Mouse (Mus musculus): ENCODE data around the gene Nudt22. TPM values are rescaled to one million over a fixed set of nuclear protein-coding genes. Genes with fewer than 3 reads are reported as not detected.

Gene Nudt22
- polyA plus RNA-seq, 1 experiment from 2014 or later, result 23.7 TPM

- no peaks in the 10 kb centered on the region for H3K9me3 ChIP-seq (ENCODE audit: control insufficient read depth, low read length)
- no peaks in the 10 kb centered on the region for H3K27me3 ChIP-seq (ENCODE audit: control insufficient read depth, insufficient read depth, low read depth, low read length)
- H3K4me2 ChIP-seq (ENCODE audit: low read depth, low read length), result peak overlapping the region; percentile 56
- peaks cover 35% of the 10 kb centered on the region for H3K4me1 ChIP-seq (replicated peaks; ENCODE audit: control insufficient read depth, insufficient read depth, low read length)
- H3K36me3 ChIP-seq (ENCODE audit: control insufficient read depth, insufficient read depth, low read length), result peaks cover 13% of the 10 kb centered on the region
- peak overlapping the region; percentile 65 for H3K4me3 ChIP-seq (ENCODE audit: low read length)
- ATAC-seq (ENCODE audit: low read depth), result peak; percentile 91
- whole genome bisulfite sequencing, result 1% methylated on average over 59 of the region's 59 CpGs
- peak overlapping the region; percentile 88 for H3K9ac ChIP-seq (ENCODE audit: low read length)
- H3K27ac ChIP-seq (ENCODE audit: low read length), result peak overlapping the region; percentile 93
These were observed 16.2 kb downstream of the Nudt22 start for GRCm38 (mm10) chr19:6979486-6980380.

- Histone ChIP-seq H3K27me3 (ENCODE audit: control insufficient read depth, insufficient read depth, low read depth, low read length) (no peaks in the 10 kb centered on the region), H3K4me3 (ENCODE audit: low read length) (peak overlapping the region; percentile 65), H3K4me2 (ENCODE audit: low read depth, low read length) (peak overlapping the region; percentile 56), H3K4me1 (replicated peaks; ENCODE audit: control insufficient read depth, insufficient read depth, low read length) (peaks cover 35% of the 10 kb centered on the region), H3K9me3 (ENCODE audit: control insufficient read depth, low read length) (no peaks in the 10 kb centered on the region), H3K27ac (ENCODE audit: low read length) (no peak overlapping the region), H3K36me3 (ENCODE audit: control insufficient read depth, insufficient read depth, low read length) (peaks cover 8% of the 10 kb centered on the region), H3K9ac (ENCODE audit: low read length) (peak overlapping the region; percentile 74)
- WGBS, result 7% methylated on average over 11 of the region's 11 CpGs
- no peak for ATAC-seq (ENCODE audit: low read depth)
These were observed 16.9 kb downstream of the Nudt22 start for GRCm38 (mm10) chr19:6979001-6979479.

- no peaks in the 10 kb centered on the region for H3K9me3 ChIP-seq (ENCODE audit: control insufficient read depth, low read length)
- no peak for ATAC-seq (ENCODE audit: low read depth)
- WGBS, result 34% methylated on average over 3 of the region's 3 CpGs
- H3K36me3 ChIP-seq (ENCODE audit: control insufficient read depth, insufficient read depth, low read length), result peaks cover 7% of the 10 kb centered on the region
- H3K4me3 ChIP-seq (ENCODE audit: low read length), result peak overlapping the region; percentile 65
- H3K27ac ChIP-seq (ENCODE audit: low read length), result no peak overlapping the region
- peak overlapping the region; percentile 74; the same call in 1 of the 2 replicates for H3K9ac ChIP-seq (ENCODE audit: low read length)
- peaks cover 39% of the 10 kb centered on the region for H3K4me1 ChIP-seq (replicated peaks; ENCODE audit: control insufficient read depth, insufficient read depth, low read length)
- H3K27me3 ChIP-seq (ENCODE audit: control insufficient read depth, insufficient read depth, low read depth, low read length), result no peaks in the 10 kb centered on the region
- H3K4me2 ChIP-seq (ENCODE audit: low read depth, low read length), result peak overlapping the region; percentile 56
These were observed 17.3 kb downstream of the Nudt22 start for GRCm38 (mm10) chr19:6978639-6978974.

GRCm38 (mm10) chr19:6977759-6978638 lies 17.9 kb downstream of the Nudt22 start:
- H3K9me3 ChIP-seq (ENCODE audit: control insufficient read depth, low read length), result no peaks in the 10 kb centered on the region
- WGBS, result 72% methylated on average over 13 of the region's 13 CpGs
- H3K4me1 ChIP-seq (replicated peaks; ENCODE audit: control insufficient read depth, insufficient read depth, low read length), result peaks cover 39% of the 10 kb centered on the region
- no peak overlapping the region; the same call in 1 of the 2 replicates for H3K4me3 ChIP-seq (ENCODE audit: low read length)
- peak overlapping the region; percentile 56 for H3K4me2 ChIP-seq (ENCODE audit: low read depth, low read length)
- no peak overlapping the region for H3K27ac ChIP-seq (ENCODE audit: low read length)
- no peak for ATAC-seq (ENCODE audit: low read depth)
- no peaks in the 10 kb centered on the region for H3K27me3 ChIP-seq (ENCODE audit: control insufficient read depth, insufficient read depth, low read depth, low read length)
- peak overlapping the region; percentile 46; the same call in 1 of the 2 replicates for H3K9ac ChIP-seq (ENCODE audit: low read length)
- peaks cover 7% of the 10 kb centered on the region for H3K36me3 ChIP-seq (ENCODE audit: control insufficient read depth, insufficient read depth, low read length)

GRCm38 (mm10) chr19:6975537-6976521 lies 20.1 kb downstream of the Nudt22 start, which contains the start of gene Plcb3:
Gene Plcb3 (minus strand): TSS chr19:6976470.
- peak within 1 kb of the TSS; percentile 92 for H3K27ac ChIP-seq (ENCODE audit: low read length)
- peak within 1 kb of the TSS; percentile 78 for H3K9ac ChIP-seq (ENCODE audit: low read length)
- peak within 1 kb of the TSS; percentile 73 for H3K4me3 ChIP-seq (ENCODE audit: low read length)
- peaks cover 7% of the 10 kb centered on the region for H3K36me3 ChIP-seq (ENCODE audit: control insufficient read depth, insufficient read depth, low read length)
- H3K27me3 ChIP-seq (ENCODE audit: control insufficient read depth, insufficient read depth, low read depth, low read length), result no peaks in the 10 kb centered on the region
- ATAC-seq (ENCODE audit: low read depth), result no peak
- 0% methylated on average over 16 of the region's 16 CpGs for WGBS
- H3K9me3 ChIP-seq (ENCODE audit: control insufficient read depth, low read length), result no peaks in the 10 kb centered on the region
- peak within 1 kb of the TSS; percentile 90 for H3K4me2 ChIP-seq (ENCODE audit: low read depth, low read length)
- peaks cover 33% of the 10 kb centered on the region for H3K4me1 ChIP-seq (replicated peaks; ENCODE audit: control insufficient read depth, insufficient read depth, low read length)

- Histone ChIP-seq H3K9me3 (ENCODE audit: control insufficient read depth, low read length) (no peaks in the 10 kb centered on the region), H3K4me1 (replicated peaks; ENCODE audit: control insufficient read depth, insufficient read depth, low read length) (peaks cover 45% of the 10 kb centered on the region), H3K27ac (ENCODE audit: low read length) (peak within 1 kb of the TSS; percentile 92), H3K4me2 (ENCODE audit: low read depth, low read length) (peak within 1 kb of the TSS; percentile 90), H3K36me3 (ENCODE audit: control insufficient read depth, insufficient read depth, low read length) (peaks cover 7% of the 10 kb centered on the region), H3K9ac (ENCODE audit: low read length) (peak within 1 kb of the TSS; percentile 78), H3K4me3 (ENCODE audit: low read length) (peak within 1 kb of the TSS; percentile 73), H3K27me3 (ENCODE audit: control insufficient read depth, insufficient read depth, low read depth, low read length) (no peaks in the 10 kb centered on the region)
- 1% methylated on average over 52 of the region's 84 CpGs for WGBS
- ATAC-seq (ENCODE audit: low read depth), result peak; percentile 74
These were observed 21.4 kb downstream of the Nudt22 start, which contains the start of gene Ppp1r14b for GRCm38 (mm10) chr19:6974211-6975205. Gene Ppp1r14b (plus strand): TSS chr19:6974968.

- H3K9ac ChIP-seq (ENCODE audit: low read length), result peak overlapping the region; percentile 78
- H3K36me3 ChIP-seq (ENCODE audit: control insufficient read depth, insufficient read depth, low read length), result peaks cover 7% of the 10 kb centered on the region
- H3K27me3 ChIP-seq (ENCODE audit: control insufficient read depth, insufficient read depth, low read depth, low read length), result no peaks in the 10 kb centered on the region
- no peaks in the 10 kb centered on the region for H3K9me3 ChIP-seq (ENCODE audit: control insufficient read depth, low read length)
- no peak for ATAC-seq (ENCODE audit: low read depth)
- H3K4me1 ChIP-seq (replicated peaks; ENCODE audit: control insufficient read depth, insufficient read depth, low read length), result peaks cover 40% of the 10 kb centered on the region
- H3K4me3 ChIP-seq (ENCODE audit: low read length), result peak overlapping the region; percentile 73
- WGBS, result 29% methylated on average over 12 of the region's 12 CpGs
- H3K4me2 ChIP-seq (ENCODE audit: low read depth, low read length), result peak overlapping the region; percentile 90
- peak overlapping the region; percentile 34; the same call in 1 of the 2 replicates for H3K27ac ChIP-seq (ENCODE audit: low read length)
These were observed 22.2 kb downstream of the Nudt22 start for GRCm38 (mm10) chr19:6973581-6974190.
